Mouse (Mus musculus) limb, embryonic 11.5 days (tissue): ENCODE results near the gene Gm21409. TPM values are rescaled to one million over a fixed set of nuclear protein-coding genes. Genes with fewer than 3 reads are reported as not detected.
"Not testable (repeated sequence)": the region's sequence is repeated elsewhere in the genome, so short reads cannot be mapped to it uniquely, and the experiment has no call there.

Source experiments
- ATAC-seq: fragments of 200-750 bp; cut with Nextera tagmentation; 2 replicates; pipeline ENCODE4 v1.8.0; 2017; ENCODE audit warnings: low read depth; ENCODE audit not compliant: insufficient number of reproducible peaks, low FRiP score, low TSS enrichment
- DNase-seq: peaks from one replicate; pipeline ENCODE4 v3.0.0-alpha.2; 2015; ENCODE audit warnings: low spot score
- H3K27ac ChIP-seq: fragments of 300-500 bp; sonication (generic); replicated peaks from 2 replicates; pipeline ENCODE4 v1.5.1; 2014; ENCODE audit warnings: low read depth, mild to moderate bottlenecking, low read length
- H3K27me3 ChIP-seq: fragments of 300-500 bp; sonication (generic); 2 replicates; pipeline ENCODE4 v1.6.1; 2014; ENCODE audit warnings: mild to moderate bottlenecking, low read length, mixed read lengths; ENCODE audit not compliant: control insufficient read depth, insufficient read depth
- H3K36me3 ChIP-seq: fragments of 300-500 bp; sonication (generic); 2 replicates; pipeline ENCODE4 v1.6.1; 2014; ENCODE audit warnings: mild to moderate bottlenecking, low read length, moderate library complexity, mixed read lengths; ENCODE audit not compliant: control insufficient read depth, insufficient read depth
- H3K4me1 ChIP-seq: fragments of 300-500 bp; sonication (generic); 2 replicates; pipeline ENCODE4 v1.6.1; 2014; ENCODE audit warnings: low read length, mixed read lengths; ENCODE audit not compliant: control insufficient read depth, insufficient read depth
- H3K4me2 ChIP-seq: fragments of 300-500 bp; sonication (generic); 2 replicates; pipeline ENCODE4 v1.6.1; 2014; ENCODE audit warnings: low read depth, mild to moderate bottlenecking, moderate library complexity; ENCODE audit not compliant: severe bottlenecking
- H3K4me3 ChIP-seq: fragments of 300-500 bp; sonication (generic); 2 replicates; pipeline ENCODE4 v1.5.1; 2014; ENCODE audit warnings: low read depth, low read length
- H3K9ac ChIP-seq: fragments of 300-500 bp; sonication (generic); 2 replicates; pipeline ENCODE4 v1.6.1; 2014; ENCODE audit warnings: mild to moderate bottlenecking, low read length
- H3K9me3 ChIP-seq: fragments of 300-500 bp; sonication (generic); 2 replicates; pipeline ENCODE4 v1.6.1; 2016; ENCODE audit warnings: low read length; ENCODE audit not compliant: control insufficient read depth
- WGBS: fragments of 180-500 bp; shearing (Covaris S2); extraction: QIAGEN DNeasy Blood & Tissue Kit; methylation state at CpG from one replicate; pipeline ENCODE4 v1.1.7; 2014; 5-methylcytosine and 5-hydroxymethylcytosine counted together
- polyA plus RNA-seq: library from polyadenylated mRNA; unstranded; fragments of >200 nt; fragmentation: Nextera tagmentation; extraction: Ambion mirVana; gene quantifications from 2 replicates; pipeline ENCODE4 v1.2.1, GENCODE M21; 2014

Gm21409 gene
- polyA plus RNA-seq = not detected in 2 replicates

GRCm38 (mm10) chrY:84746385-84746784, at the start of gene Gm21409:
Gene Gm21409, plus strand, starts transcription at chrY:84746685.
- H3K4me1 ChIP-seq, H3K4me2 ChIP-seq, DNase-seq, H3K27me3 ChIP-seq, H3K9ac ChIP-seq, H3K36me3 ChIP-seq, ATAC-seq, H3K9me3 ChIP-seq, H3K4me3 ChIP-seq, H3K27ac ChIP-seq: not testable (repeated sequence)
- WGBS = no CpG with 5 or more reads among the region's 6 CpGs

Other genes with a start within 250 kb of the Gm21409 start
- not detected in 2 replicates for gene Gm21394, start 181.8 kb upstream of the Gm21409 start, polyA plus RNA-seq